Mouse (Mus musculus): ENCODE results near the gene Rhpn2.

- TF ChIP-seq MYOG (IDR thresholded peaks at IDR 0.05; ENCODE audit: control insufficient read depth, extremely low read depth, insufficient read length) (no peak), CTCF (IDR thresholded peaks at IDR 0.05; ENCODE audit: control insufficient read depth, insufficient read depth, insufficient read length) (no peak)
These were observed 39.4 kb downstream of the Rhpn2 start for GRCm38 (mm10) chr7:35373146-35373989.
